Mouse (Mus musculus) liver, adult 2 months (tissue): ENCODE measurements around the gene Fam193b.

Experiments
- CTCF ChIP-seq: fragments of 200-500 bp; IDR thresholded peaks from 2 replicates; pipeline ENCODE4 v1.5.1; 2011; ENCODE audit warnings: low read depth, low read length, control low read depth
- POLR2A ChIP-seq: fragments of 200-500 bp; IDR thresholded peaks from 2 replicates; pipeline ENCODE4 v1.6.1; 2011; ENCODE audit warnings: low read length, control low read depth; ENCODE audit not compliant: insufficient read depth; ENCODE audit errors: extremely low read depth

DNA sequence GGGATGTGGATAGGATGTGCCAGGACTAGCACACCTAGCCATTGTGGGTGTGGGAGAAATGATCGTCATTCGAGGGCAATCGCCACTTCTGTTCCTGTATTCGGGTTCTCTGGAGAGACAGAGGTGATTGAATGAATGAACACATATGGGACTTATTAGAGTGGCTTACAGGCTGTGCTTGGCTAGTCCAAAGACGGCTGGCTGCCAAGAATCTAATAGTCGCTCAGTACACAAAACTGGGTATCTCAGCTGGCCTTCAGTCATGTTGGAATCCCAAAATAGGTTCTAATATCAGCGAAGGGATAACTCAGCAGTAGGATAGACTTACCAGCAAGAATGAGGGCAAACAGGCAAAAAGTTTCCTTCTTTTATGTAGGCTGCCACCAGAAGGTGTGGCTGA is 41.1 kb upstream of the Fam193b start:
- TF ChIP-seq CTCF (no peak), POLR2A (no peak)
